Mouse (Mus musculus): Measurements from ENCODE around the gene Nphp4.

GRCm38 (mm10) chr4:152465116-152465515 is 11.4 kb upstream of the Nphp4 start:
- TF ChIP-seq CTCF (IDR thresholded peaks at IDR 0.05; ENCODE audit: insufficient read depth, low read depth, low read length) (no peak), POLR2A (IDR thresholded peaks at IDR 0.05; ENCODE audit: insufficient read depth, low read depth, low read length) (no peak)
